Mouse (Mus musculus) heart, embryonic 11.5 days (tissue): ENCODE results near the gene Rfx5. TPM values are rescaled to one million over a fixed set of nuclear protein-coding genes. Genes with fewer than 3 reads are reported as not detected.
"Not testable (repeated sequence)": the region's sequence is repeated elsewhere in the genome, so short reads cannot be mapped to it uniquely, and the experiment has no call there.

Experiments used
- ATAC-seq: fragments of 200-750 bp; cut with Nextera tagmentation; replicated peaks from 2 replicates; pipeline ENCODE4 v1.8.0; 2017; ENCODE audit warnings: moderate library complexity; ENCODE audit not compliant: insufficient number of reproducible peaks, low FRiP score, low TSS enrichment
- H3K27ac ChIP-seq: fragments of 300-500 bp; sonication (generic); 2 replicates; pipeline ENCODE4 v1.5.1; 2014; ENCODE audit warnings: mild to moderate bottlenecking, low read depth, low read length
- H3K27me3 ChIP-seq: fragments of 300-500 bp; sonication (generic); 2 replicates; pipeline ENCODE4 v1.6.1; 2014; ENCODE audit warnings: mild to moderate bottlenecking, low read length, mixed read lengths; ENCODE audit not compliant: control insufficient read depth, insufficient read depth
- H3K36me3 ChIP-seq: fragments of 300-500 bp; sonication (generic); 2 replicates; pipeline ENCODE4 v1.6.1; 2014; ENCODE audit warnings: mild to moderate bottlenecking, low read length, moderate library complexity, mixed read lengths; ENCODE audit not compliant: control insufficient read depth, insufficient read depth
- H3K4me1 ChIP-seq: fragments of 300-500 bp; sonication (generic); 2 replicates; pipeline ENCODE4 v1.6.1; 2014; ENCODE audit warnings: low read length; ENCODE audit not compliant: control insufficient read depth, insufficient read depth
- H3K4me2 ChIP-seq: fragments of 300-500 bp; sonication (generic); 2 replicates; pipeline ENCODE4 v1.6.1; 2014; ENCODE audit warnings: mild to moderate bottlenecking, moderate library complexity
- H3K4me3 ChIP-seq: fragments of 300-500 bp; sonication (generic); 2 replicates; pipeline ENCODE4 v1.5.1; 2014; ENCODE audit warnings: low read depth, low read length
- H3K9ac ChIP-seq: fragments of 300-500 bp; sonication (generic); 2 replicates; pipeline ENCODE4 v1.6.1; 2014; ENCODE audit warnings: mild to moderate bottlenecking, low read depth, low read length, moderate library complexity
- H3K9me3 ChIP-seq: fragments of 300-500 bp; sonication (generic); replicated peaks from 2 replicates; pipeline ENCODE4 v1.6.1; 2016; ENCODE audit warnings: low read length; ENCODE audit not compliant: control insufficient read depth
- WGBS: fragments of 180-500 bp; shearing (Covaris S2); extraction: QIAGEN DNeasy Blood & Tissue Kit; methylation state at CpG from one replicate; pipeline ENCODE4 v1.1.7; 2014; ENCODE audit not compliant: insufficient replicate concordance; 5-methylcytosine and 5-hydroxymethylcytosine counted together
- polyA plus RNA-seq: library from polyadenylated mRNA; unstranded; fragments of >200 nt; fragmentation: Nextera tagmentation; extraction: Ambion mirVana; gene quantifications from 2 replicates; pipeline ENCODE4 v1.2.1, GENCODE M21; 2014

The Rfx5 gene
- polyA plus RNA-seq, 1 experiment from 2014 or later, result 6.7 TPM

DNA sequence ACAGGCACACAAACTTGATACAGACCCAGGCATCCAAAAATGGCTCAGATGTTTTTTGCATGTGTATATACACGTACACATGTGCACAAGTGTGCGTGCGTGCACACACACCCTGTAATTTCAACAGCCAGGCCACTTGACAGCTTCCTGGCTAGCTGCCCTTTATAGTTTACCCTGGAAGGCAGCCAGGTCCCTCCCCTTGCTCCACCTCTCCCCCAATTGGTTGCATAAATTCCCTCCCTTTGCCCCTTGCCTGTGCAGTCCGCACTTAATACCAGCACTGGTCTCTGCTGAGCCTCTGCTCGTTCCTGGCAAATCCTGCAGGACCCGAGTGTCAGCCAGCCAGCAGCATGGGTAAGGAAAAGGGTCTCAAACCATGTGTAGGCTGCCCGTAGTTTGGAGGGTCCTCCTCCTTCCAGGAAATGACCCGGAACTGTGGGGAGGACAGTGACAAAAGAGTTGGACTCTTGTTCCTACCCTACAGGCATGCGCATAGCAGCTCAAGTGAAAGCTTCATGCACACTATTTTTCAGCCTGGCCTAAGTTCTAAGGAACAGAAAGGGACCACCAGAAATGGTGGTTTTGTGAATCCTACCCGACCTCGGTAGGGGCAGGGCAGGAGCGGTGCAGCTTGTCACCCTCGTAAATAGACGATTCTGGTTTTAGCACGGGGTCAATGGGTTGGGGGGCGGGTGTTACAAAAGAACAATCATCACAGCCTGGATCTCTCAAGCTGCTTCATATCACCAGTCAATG lies 20.9 kb upstream of the Rfx5 start, which contains the start of gene Selenbp1:
Selenbp1 (plus strand) TSS at position 248 of the 756 bp plus-strand sequence.
- ATAC-seq, result peak; percentile 80
- Histone ChIP-seq H3K27ac (peak within 1 kb of the TSS; percentile 78), H3K4me3 (peak within 1 kb of the TSS; percentile 39), H3K9me3 (no peaks in the 10 kb centered on the region), H3K36me3 (no peaks in the 10 kb centered on the region), H3K4me1 (0 out of 2 replicates have a peak, but pooled peaks cover 7% of the 10 kb centered on the region), H3K27me3 (no peaks in the 10 kb centered on the region), H3K4me2 (peak within 1 kb of the TSS; percentile 60), H3K9ac (peak within 1 kb of the TSS; percentile 60)
- WGBS, result 14% methylated on average over 16 of the region's 16 CpGs

DNA sequence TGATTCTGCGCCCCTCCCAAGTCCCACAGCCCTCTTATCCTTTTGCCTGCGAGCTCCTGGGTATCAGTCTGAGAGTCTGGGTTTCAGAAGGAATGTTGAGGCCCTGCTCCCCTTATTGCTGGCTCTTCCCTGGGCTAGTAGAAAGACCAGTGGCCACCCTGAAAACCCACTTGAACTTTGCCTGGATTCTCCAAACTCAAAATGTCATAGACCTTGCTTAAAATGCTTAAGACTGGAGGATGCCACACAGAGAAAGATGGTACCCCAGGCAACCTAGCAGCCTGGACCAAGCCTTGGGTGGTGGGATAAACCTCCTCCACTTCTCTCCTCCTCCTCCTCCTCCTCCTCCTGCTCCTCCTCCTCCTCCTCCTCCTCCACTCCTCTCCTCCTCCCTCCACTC lies 20.3 kb upstream of the Rfx5 start:
- Histone ChIP-seq H3K4me3 (peak overlapping the region; percentile 39), H3K4me2 (peak overlapping the region; percentile 60), H3K27ac (peak overlapping the region; percentile 78; the same call in 1 of the 2 replicates)
- H3K36me3 ChIP-seq, H3K9me3 ChIP-seq, H3K27me3 ChIP-seq, ATAC-seq, H3K4me1 ChIP-seq, H3K9ac ChIP-seq: not testable (repeated sequence)
- WGBS, result no CpG with 5 or more reads among the region's 2 CpGs

DNA sequence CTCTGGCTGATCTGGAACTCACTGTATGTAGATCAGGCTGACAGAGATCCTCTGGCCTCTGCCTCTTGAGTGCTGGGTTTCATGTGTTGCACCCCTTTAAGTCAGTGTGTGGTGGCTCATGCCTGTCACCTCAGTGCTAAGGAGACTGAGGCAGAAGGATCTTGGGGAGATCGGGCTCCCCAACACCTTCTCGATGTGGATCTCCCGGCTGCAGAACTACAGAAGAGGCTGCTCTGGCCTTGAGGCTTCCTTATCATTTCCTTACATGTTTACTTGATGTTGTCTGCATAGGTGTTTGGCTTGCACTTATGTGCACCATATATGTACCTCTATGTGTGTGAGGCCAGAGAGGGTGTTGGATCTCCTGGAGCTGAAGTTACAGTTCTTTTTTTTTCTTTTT lies 19.3 kb upstream of the Rfx5 start:
- not testable (repeated sequence) for H3K4me2 ChIP-seq, H3K36me3 ChIP-seq, ATAC-seq, H3K9ac ChIP-seq, H3K4me1 ChIP-seq, H3K4me3 ChIP-seq, H3K27me3 ChIP-seq, H3K27ac ChIP-seq, H3K9me3 ChIP-seq
- 91% methylated on average over 3 of the region's 3 CpGs for WGBS

DNA sequence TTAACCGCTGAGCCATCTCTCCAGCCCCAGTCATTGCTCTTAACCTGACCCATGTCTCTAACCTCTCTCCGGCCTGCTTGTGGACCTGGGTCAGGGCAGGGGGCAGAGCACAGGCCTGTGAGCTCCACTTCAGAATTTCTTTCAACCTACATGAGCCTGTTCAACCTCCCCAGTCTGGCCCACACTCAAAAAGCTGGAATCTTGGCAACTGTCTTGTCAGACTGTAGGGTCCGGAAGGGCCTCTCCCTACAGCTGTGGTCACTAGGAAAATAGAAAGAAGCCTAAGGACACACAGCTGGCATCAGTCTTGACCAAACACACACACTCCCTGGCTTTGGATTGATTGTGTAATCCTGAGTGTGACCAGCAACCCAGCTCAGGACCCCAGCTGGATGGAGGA lies 18.5 kb upstream of the Rfx5 start:
- 81% methylated on average over 3 of the region's 3 CpGs for WGBS
- not testable (repeated sequence) for H3K4me2 ChIP-seq, H3K4me3 ChIP-seq, H3K27ac ChIP-seq, H3K9me3 ChIP-seq, H3K36me3 ChIP-seq, H3K27me3 ChIP-seq, ATAC-seq, H3K9ac ChIP-seq
- peaks cover 10% of the 10 kb centered on the region; the same call in 1 of the 2 replicates for H3K4me1 ChIP-seq

DNA sequence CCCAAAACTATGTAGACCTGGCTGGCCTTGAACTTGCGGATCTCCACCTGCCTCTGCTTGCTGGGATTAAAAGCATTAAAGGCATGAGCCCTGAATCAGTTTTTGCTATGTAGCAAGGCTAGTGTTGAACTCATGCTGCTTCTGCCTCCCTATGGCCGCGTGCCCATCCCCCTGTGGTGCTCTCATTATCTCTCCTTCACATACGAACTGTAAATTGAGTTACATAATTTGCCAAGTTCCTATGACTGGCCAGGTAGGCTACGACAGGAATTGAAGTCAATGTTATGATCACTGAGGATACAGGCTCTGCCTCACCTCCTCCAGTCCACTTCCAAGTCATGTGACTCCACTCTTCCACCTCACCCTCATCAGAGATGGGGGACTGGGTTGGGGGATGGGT lies 17.7 kb upstream of the Rfx5 start:
- H3K9me3 ChIP-seq, H3K4me3 ChIP-seq, H3K27ac ChIP-seq, H3K9ac ChIP-seq, H3K27me3 ChIP-seq, ATAC-seq, H3K36me3 ChIP-seq, H3K4me2 ChIP-seq: not testable (repeated sequence)
- H3K4me1 ChIP-seq, result peaks cover 10% of the 10 kb centered on the region; the same call in 1 of the 2 replicates
- 81% methylated on average over 5 of the region's 5 CpGs for WGBS

DNA sequence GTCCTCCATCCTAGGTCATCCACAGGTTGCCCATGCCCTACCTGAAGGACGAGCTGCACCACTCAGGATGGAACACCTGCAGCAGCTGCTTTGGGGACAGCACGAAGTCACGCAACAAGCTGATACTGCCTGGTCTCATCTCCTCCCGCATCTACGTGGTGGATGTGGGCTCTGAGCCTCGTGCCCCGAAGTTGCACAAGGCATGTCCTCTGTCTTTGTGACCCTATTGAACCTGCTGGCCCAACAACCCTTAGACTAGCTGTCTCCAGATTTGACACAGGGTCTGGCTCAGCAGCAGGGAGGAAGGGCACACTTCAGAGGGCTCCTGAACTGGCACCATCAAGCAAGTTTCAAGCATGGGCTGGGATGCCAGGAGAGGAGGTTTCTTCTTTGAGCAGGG lies 16.7 kb upstream of the Rfx5 start:
- not testable (repeated sequence) for H3K36me3 ChIP-seq, H3K27ac ChIP-seq, H3K27me3 ChIP-seq, H3K4me1 ChIP-seq, ATAC-seq, H3K4me2 ChIP-seq, H3K9me3 ChIP-seq, H3K9ac ChIP-seq, H3K4me3 ChIP-seq
- 87% methylated on average over 6 of the region's 7 CpGs for WGBS

DNA sequence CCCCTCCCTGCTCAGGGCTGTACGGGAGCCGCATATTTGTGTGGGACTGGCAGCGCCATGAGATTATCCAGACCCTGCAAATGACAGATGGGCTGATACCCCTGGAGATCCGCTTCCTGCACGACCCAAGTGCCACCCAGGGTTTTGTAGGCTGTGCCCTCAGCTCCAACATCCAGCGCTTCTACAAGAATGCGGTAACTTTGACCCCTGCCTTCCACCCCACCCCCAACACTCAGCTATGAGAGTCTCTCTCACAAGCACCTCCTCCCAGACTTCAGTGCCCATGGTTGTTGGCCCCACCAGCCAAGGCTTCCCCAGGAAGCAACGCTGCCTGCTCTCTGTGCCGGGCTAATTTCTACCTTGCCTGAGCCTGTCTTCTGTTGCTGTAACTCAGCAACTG lies 13.8 kb upstream of the Rfx5 start:
- peak; percentile 44; the same call in 1 of the 2 replicates for ATAC-seq
- not testable (repeated sequence) for H3K4me2 ChIP-seq

DNA sequence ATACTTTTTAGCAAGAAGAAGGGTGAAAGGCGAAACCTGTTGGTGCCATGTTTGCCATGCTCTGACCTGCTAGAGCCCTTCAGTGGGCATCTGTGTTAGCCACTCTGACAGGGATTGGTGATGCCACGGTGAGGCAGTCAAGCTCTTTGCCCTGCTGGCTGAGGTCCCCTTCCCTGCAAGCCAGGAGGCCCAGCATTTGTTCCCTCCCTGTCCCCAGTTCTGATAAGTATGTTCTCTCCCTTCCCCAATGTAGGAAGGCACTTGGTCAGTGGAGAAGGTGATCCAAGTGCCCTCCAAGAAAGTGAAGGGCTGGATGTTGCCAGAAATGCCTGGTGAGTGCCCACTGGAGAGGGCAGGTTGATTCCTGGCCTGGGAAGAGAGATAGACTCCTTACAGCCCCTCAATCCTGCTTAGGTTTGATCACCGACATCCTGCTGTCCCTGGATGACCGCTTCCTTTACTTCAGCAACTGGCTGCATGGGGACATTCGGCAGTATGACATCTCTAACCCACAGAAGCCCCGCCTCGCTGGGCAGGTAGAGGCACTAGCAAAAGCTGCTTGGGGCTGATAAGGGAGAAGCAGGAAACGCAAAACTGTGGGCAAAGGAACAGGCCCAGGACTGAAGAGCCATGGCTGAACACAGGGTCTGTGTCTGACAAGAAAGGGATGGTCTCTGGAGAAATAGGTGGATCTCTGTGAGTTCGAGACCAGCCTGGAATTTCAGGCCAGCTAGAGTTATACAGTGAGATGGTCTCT lies 11.5 kb upstream of the Rfx5 start:
- peak; percentile 55; the same call in 1 of the 2 replicates for ATAC-seq
- not testable (repeated sequence) for H3K9me3 ChIP-seq, H3K4me2 ChIP-seq, H3K4me3 ChIP-seq, H3K36me3 ChIP-seq, H3K27me3 ChIP-seq, H3K27ac ChIP-seq, H3K9ac ChIP-seq, H3K4me1 ChIP-seq
- 65% methylated on average over 9 of the region's 9 CpGs for WGBS

More for the DNA sequence above, 13.8 kb upstream of the Rfx5 start:
- H3K36me3 ChIP-seq, H3K9ac ChIP-seq, H3K27ac ChIP-seq, H3K9me3 ChIP-seq, H3K27me3 ChIP-seq, H3K4me3 ChIP-seq, H3K4me1 ChIP-seq: not testable (repeated sequence)
- 22% methylated on average over 9 of the region's 9 CpGs for WGBS
